Mouse (Mus musculus): ENCODE measurements around the gene Dbf4.

Gene Dbf4

GRCm38 (mm10) chr5:8374297-8374906 lies 48.1 kb downstream of the Dbf4 start:
- TF ChIP-seq GATA4 (IDR thresholded peaks at IDR 0.05; ENCODE audit: insufficient replicate concordance, low read length) = no peak

- TF ChIP-seq GATA4 (IDR thresholded peaks at IDR 0.05; ENCODE audit: insufficient replicate concordance, low read length) = no peak
Observed at GRCm38 (mm10) chr5:8373415-8373814, 49.1 kb downstream of the Dbf4 start.

- no peak for TF ChIP-seq GATA4 (IDR thresholded peaks at IDR 0.05; ENCODE audit: insufficient replicate concordance, low read length)
Observed at GRCm38 (mm10) chr5:8368781-8369180, 53.7 kb downstream of the Dbf4 start.

- TF ChIP-seq GATA4 (IDR thresholded peaks at IDR 0.05; ENCODE audit: insufficient replicate concordance, low read length) = no peak
Observed at GRCm38 (mm10) chr5:8368328-8368692, 54.2 kb downstream of the Dbf4 start.

GRCm38 (mm10) chr5:8367614-8368327 lies 54.7 kb downstream of the Dbf4 start, which contains the start of gene Adam22:
Gene Adam22 (minus strand): TSS chr5:8368160.
- TF ChIP-seq GATA4 (IDR thresholded peaks at IDR 0.05; ENCODE audit: insufficient replicate concordance, low read length) = no peak

GRCm38 (mm10) chr5:8366771-8367613 lies 55.5 kb downstream of the Dbf4 start:
- TF ChIP-seq GATA4 (IDR thresholded peaks at IDR 0.05; ENCODE audit: insufficient replicate concordance, low read length) = no peak

- no peak for TF ChIP-seq GATA4 (IDR thresholded peaks at IDR 0.05; ENCODE audit: insufficient replicate concordance, low read length)
Observed at GRCm38 (mm10) chr5:8362361-8362760, 60.2 kb downstream of the Dbf4 start.

- no peak for TF ChIP-seq GATA4 (IDR thresholded peaks at IDR 0.05; ENCODE audit: insufficient replicate concordance, low read length)
Observed at GRCm38 (mm10) chr5:8357677-8358076, 64.8 kb downstream of the Dbf4 start.

- TF ChIP-seq GATA4 (IDR thresholded peaks at IDR 0.05; ENCODE audit: insufficient replicate concordance, low read length) = no peak
Observed at GRCm38 (mm10) chr5:8356885-8357651, 65.4 kb downstream of the Dbf4 start.

GRCm38 (mm10) chr5:8356326-8356725 lies 66.2 kb downstream of the Dbf4 start:
- no peak for TF ChIP-seq GATA4 (IDR thresholded peaks at IDR 0.05; ENCODE audit: insufficient replicate concordance, low read length)

- no peak for TF ChIP-seq GATA4 (IDR thresholded peaks at IDR 0.05; ENCODE audit: insufficient replicate concordance, low read length)
Observed at GRCm38 (mm10) chr5:8349557-8349956, 73.0 kb downstream of the Dbf4 start.
